Mouse (Mus musculus): ENCODE data around the gene Def6. TPM values are rescaled to one million over a fixed set of nuclear protein-coding genes. Genes with fewer than 3 reads are reported as not detected.

Gene Def6
- polyA plus RNA-seq, 2 experiments, result 10.0 to 15.5 TPM

GRCm38 (mm10) chr17:28208314-28208612, 685 bp downstream of the Def6 start:
- Histone ChIP-seq H3K4me2 (replicated peaks; ENCODE audit: low read depth, low read length, severe bottlenecking) (peak overlapping the region; percentile 78), H3K4me1 (ENCODE audit: control insufficient read depth, insufficient read depth, low read length) (peaks cover 21% of the 10 kb centered on the region), H3K9ac (ENCODE audit: low read depth, low read length, severe bottlenecking) (peak overlapping the region; percentile 63), H3K27ac (replicated peaks; ENCODE audit: low read depth, low read length) (no peak overlapping the region), H3K4me3 (replicated peaks; ENCODE audit: low read length) (peak overlapping the region; percentile 40), H3K27me3 (ENCODE audit: control insufficient read depth, insufficient read depth, low read length) (no peaks in the 10 kb centered on the region), H3K36me3 (ENCODE audit: control insufficient read depth, insufficient read depth, low read length) (peaks cover 19% of the 10 kb centered on the region), H3K9me3 (ENCODE audit: control insufficient read depth, low read length) (no peaks in the 10 kb centered on the region)
- DNase-seq (ENCODE audit: low spot score) (no peak), ATAC-seq (ENCODE audit: low FRiP score, low read depth) (no peak)
- no peak for TF ChIP-seq POLR2A (IDR thresholded peaks at IDR 0.05; ENCODE audit: borderline replicate concordance, extremely low read depth, insufficient read depth, insufficient read length)
- 66% methylated on average over 8 of the region's 8 CpGs for WGBS

DNA sequence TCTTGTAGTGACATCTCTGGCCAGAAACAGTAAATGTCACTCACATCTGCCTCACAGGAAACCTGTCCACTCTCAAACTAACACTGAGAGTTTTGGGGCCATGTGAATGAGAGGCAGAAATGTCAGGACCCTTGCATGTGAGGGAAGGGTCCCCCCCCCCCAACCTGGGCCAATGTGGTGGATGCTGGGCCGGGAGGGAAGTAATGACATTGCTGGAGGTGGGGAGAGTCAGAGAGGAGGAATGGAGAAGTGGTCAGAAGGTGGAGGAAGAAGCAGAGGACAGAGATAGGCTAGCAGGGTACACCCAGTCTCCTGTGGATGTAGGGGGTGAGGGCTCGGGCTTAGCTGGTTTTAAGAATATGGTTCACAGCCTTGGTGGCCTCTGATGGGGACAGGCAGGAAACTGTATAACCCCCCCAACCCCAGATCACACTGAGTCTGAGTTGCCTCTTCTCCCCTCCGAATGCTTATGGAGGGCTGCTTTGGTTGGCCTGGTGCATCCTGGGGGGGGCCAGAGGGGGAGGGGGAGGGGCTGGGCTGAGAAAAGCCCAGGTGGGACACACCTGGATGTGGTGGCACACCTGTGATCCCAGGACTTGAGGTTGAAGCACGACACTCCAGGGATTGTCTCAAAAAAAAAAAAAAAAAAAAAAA, 2.0 kb downstream of the Def6 start:
- Histone ChIP-seq H3K9ac (ENCODE audit: low read depth, low read length, severe bottlenecking) (no peak overlapping the region), H3K4me2 (replicated peaks; ENCODE audit: low read depth, low read length, severe bottlenecking) (no peak overlapping the region), H3K27ac (replicated peaks; ENCODE audit: low read depth, low read length) (no peak overlapping the region), H3K9me3 (ENCODE audit: control insufficient read depth, low read length) (no peaks in the 10 kb centered on the region), H3K36me3 (ENCODE audit: control insufficient read depth, insufficient read depth, low read length) (peaks cover 11% of the 10 kb centered on the region), H3K4me3 (replicated peaks; ENCODE audit: low read length) (no peak overlapping the region), H3K27me3 (ENCODE audit: control insufficient read depth, insufficient read depth, low read length) (no peaks in the 10 kb centered on the region), H3K4me1 (ENCODE audit: control insufficient read depth, insufficient read depth, low read length) (peaks cover 21% of the 10 kb centered on the region)
- TF ChIP-seq POLR2A (IDR thresholded peaks at IDR 0.05; ENCODE audit: borderline replicate concordance, extremely low read depth, insufficient read depth, insufficient read length), result no peak
- no peak for DNase-seq (ENCODE audit: low spot score)
- 51% methylated on average over 4 of the region's 4 CpGs for WGBS
- no peak for ATAC-seq (ENCODE audit: low FRiP score, low read depth)

DNA sequence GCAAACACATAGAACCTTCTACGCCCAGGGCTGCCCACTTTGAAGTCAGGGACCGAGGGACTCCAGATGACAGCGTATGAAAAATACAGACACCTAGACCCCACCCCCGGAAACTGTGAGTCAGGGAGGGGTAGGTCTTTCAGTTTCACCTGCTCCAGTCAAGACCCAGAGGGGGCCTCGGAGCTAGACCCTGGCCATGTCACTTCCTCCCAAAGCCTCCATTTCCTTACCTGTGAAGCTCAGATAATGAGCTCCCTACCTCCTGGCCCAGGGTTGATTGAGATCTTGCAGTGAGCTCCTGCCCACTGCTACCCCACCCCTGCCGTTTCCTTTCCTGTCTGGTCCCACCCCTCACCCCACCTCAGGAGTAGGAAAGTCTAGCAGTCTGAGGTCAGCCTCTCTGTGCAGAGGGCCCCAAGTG, 4.4 kb downstream of the Def6 start:
- ATAC-seq (ENCODE audit: low FRiP score, low read depth), result no peak
- 65% methylated on average over 6 of the region's 6 CpGs for WGBS

DNA sequence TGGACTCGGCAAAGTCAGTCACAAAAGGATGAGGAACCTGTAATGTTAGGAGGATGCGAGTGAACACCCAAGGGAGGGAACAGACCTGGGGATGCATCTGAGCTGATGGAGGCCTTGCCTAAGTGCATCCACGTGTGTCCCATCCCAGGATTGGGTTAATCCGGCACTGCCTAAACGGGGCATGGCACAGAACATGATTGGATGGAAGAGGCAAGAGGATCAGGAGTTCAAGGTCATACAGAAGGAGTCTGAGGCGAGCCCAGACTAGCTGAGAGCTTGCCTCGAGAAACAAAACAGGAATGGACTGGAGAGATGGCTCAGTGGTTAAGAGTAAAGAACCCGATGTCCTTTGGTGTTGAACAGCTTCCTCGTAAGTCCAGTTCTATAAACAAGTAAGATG, 4.8 kb downstream of the Def6 start:
- DNase-seq (ENCODE audit: low spot score), result no peak
- H3K27me3 ChIP-seq (ENCODE audit: control insufficient read depth, insufficient read depth, low read length), result no peaks in the 10 kb centered on the region
- no peak overlapping the region for H3K4me3 ChIP-seq (replicated peaks; ENCODE audit: low read length)
- H3K9me3 ChIP-seq (ENCODE audit: control insufficient read depth, low read length), result no peaks in the 10 kb centered on the region
- H3K9ac ChIP-seq (ENCODE audit: low read depth, low read length, severe bottlenecking), result no peak overlapping the region
- H3K4me2 ChIP-seq (replicated peaks; ENCODE audit: low read depth, low read length, severe bottlenecking), result no peak overlapping the region
- ATAC-seq (ENCODE audit: low FRiP score, low read depth), result no peak
- no peak for TF ChIP-seq POLR2A (IDR thresholded peaks at IDR 0.05; ENCODE audit: borderline replicate concordance, extremely low read depth, insufficient read depth, insufficient read length)
- no peak overlapping the region for H3K27ac ChIP-seq (replicated peaks; ENCODE audit: low read depth, low read length)
- 69% methylated on average over 9 of the region's 9 CpGs for WGBS
- H3K4me1 ChIP-seq (ENCODE audit: control insufficient read depth, insufficient read depth, low read length), result peaks cover 16% of the 10 kb centered on the region
- no peaks in the 10 kb centered on the region for H3K36me3 ChIP-seq (ENCODE audit: control insufficient read depth, insufficient read depth, low read length)

More for the DNA sequence above, 4.4 kb downstream of the Def6 start:
- Histone ChIP-seq H3K4me3 (replicated peaks; ENCODE audit: low read length) (no peak overlapping the region), H3K27me3 (ENCODE audit: control insufficient read depth, insufficient read depth, low read length) (no peaks in the 10 kb centered on the region), H3K36me3 (ENCODE audit: control insufficient read depth, insufficient read depth, low read length) (no peaks in the 10 kb centered on the region), H3K9ac (ENCODE audit: low read depth, low read length, severe bottlenecking) (no peak overlapping the region), H3K27ac (replicated peaks; ENCODE audit: low read depth, low read length) (no peak overlapping the region), H3K9me3 (ENCODE audit: control insufficient read depth, low read length) (no peaks in the 10 kb centered on the region), H3K4me2 (replicated peaks; ENCODE audit: low read depth, low read length, severe bottlenecking) (no peak overlapping the region), H3K4me1 (ENCODE audit: control insufficient read depth, insufficient read depth, low read length) (peaks cover 19% of the 10 kb centered on the region)
- DNase-seq (ENCODE audit: low spot score), result no peak
- no peak for TF ChIP-seq POLR2A (IDR thresholded peaks at IDR 0.05; ENCODE audit: borderline replicate concordance, extremely low read depth, insufficient read depth, insufficient read length)

DNA sequence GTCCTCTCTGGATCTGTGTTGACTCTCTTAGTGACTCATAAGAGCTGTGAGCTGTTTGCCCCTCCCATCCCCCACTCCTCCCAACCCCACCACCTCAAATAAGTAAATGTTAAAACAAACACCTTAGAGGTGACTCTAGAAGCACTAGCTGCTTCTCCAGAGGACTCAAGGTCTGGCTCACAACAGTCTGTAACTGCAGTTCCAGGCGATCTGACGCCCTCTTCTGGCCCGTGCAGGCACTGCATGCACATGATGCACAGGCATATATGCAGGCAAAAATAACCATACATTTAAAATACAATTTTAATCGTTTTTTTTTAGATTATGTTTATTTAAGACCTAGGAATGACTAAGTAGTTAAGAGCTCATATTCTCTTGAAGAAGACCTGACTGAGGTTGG, 5.7 kb downstream of the Def6 start:
- no peak overlapping the region for H3K4me2 ChIP-seq (replicated peaks; ENCODE audit: low read depth, low read length, severe bottlenecking)
- no peak overlapping the region for H3K27ac ChIP-seq (replicated peaks; ENCODE audit: low read depth, low read length)
- no peak for TF ChIP-seq POLR2A (IDR thresholded peaks at IDR 0.05; ENCODE audit: borderline replicate concordance, extremely low read depth, insufficient read depth, insufficient read length)
- no peaks in the 10 kb centered on the region for H3K36me3 ChIP-seq (ENCODE audit: control insufficient read depth, insufficient read depth, low read length)
- DNase-seq (ENCODE audit: low spot score), result no peak
- no peak overlapping the region for H3K9ac ChIP-seq (ENCODE audit: low read depth, low read length, severe bottlenecking)
- H3K4me1 ChIP-seq (ENCODE audit: control insufficient read depth, insufficient read depth, low read length), result peaks cover 18% of the 10 kb centered on the region
- no peak for ATAC-seq (ENCODE audit: low FRiP score, low read depth)
- no peak overlapping the region for H3K4me3 ChIP-seq (replicated peaks; ENCODE audit: low read length)
- no peaks in the 10 kb centered on the region for H3K27me3 ChIP-seq (ENCODE audit: control insufficient read depth, insufficient read depth, low read length)
- WGBS, result 28% methylated on average over 4 of the region's 4 CpGs
- no peaks in the 10 kb centered on the region for H3K9me3 ChIP-seq (ENCODE audit: control insufficient read depth, low read length)
